Mouse (Mus musculus): ENCODE measurements around the gene Olfr1200. TPM values are rescaled to one million over a fixed set of nuclear protein-coding genes. Genes with fewer than 3 reads are reported as not detected.

Olfr1200 gene
- polyA plus RNA-seq (2014; fragmentation: Illumina TruSeq; extraction: RNeasy Lipid Tissue Mini Kit (QIAGEN cat#74804); ENCODE audit: low read depth, low replicate concordance): not detected

GRCm38 (mm10) chr2:88770388-88770787 lies at the start of gene Olfr1200:
Gene Olfr1200, minus strand, starts transcription at chr2:88770488.

DNA sequence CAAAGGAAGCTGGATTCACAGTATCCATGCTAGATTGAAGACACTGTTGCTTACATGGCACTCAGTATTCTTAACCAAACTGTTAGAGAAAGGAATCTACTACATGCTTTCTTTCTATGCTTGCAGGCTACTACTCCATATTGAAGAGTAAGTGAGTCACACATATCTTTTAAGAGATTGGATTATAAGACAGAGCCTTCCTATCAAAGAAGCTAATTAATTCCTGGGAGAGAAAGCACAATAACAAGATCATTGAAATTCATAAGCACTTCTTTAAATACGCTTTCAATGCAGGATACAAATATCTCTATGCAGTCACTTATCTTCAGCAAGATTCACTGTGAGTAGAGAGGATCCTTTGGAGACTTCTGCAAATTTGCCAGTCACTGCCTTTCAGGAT lies 43.9 kb upstream of the Olfr1200 start, which contains the start of gene Olfr1202:
TSS of gene Olfr1202 (plus strand) at position 301 of the 400 bp plus-strand sequence.

DNA sequence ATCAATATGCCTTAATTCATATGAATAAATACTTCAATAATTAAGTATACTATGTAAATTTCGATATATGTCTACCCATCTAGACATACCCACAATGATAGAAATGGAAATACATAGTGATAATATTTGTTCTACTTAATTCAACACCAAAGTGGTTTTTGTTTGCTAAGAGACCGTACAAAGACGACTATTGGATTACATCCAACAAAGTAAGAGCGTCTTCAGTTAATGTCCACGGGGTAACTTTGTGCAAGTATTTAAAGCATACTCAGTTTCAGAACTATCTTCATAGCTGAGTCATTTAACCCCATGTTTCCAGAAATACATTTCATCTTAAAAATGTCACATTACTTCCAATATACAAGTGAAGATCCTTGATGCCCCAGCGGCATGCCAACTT lies 22.4 kb upstream of the Olfr1200 start, which contains the start of gene Olfr1201:
TSS of gene Olfr1201 (plus strand) at position 301 of the 400 bp plus-strand sequence.

GRCm38 (mm10) chr2:88760369-88760768 lies 9.9 kb downstream of the Olfr1200 start, which contains the start of gene Olfr1199:
Gene Olfr1199, minus strand, starts transcription at chr2:88760469.

GRCm38 (mm10) chr2:88751270-88751669 lies 19.0 kb downstream of the Olfr1200 start, which contains the start of gene Olfr1198:
Gene Olfr1198, minus strand, starts transcription at chr2:88751370.

DNA sequence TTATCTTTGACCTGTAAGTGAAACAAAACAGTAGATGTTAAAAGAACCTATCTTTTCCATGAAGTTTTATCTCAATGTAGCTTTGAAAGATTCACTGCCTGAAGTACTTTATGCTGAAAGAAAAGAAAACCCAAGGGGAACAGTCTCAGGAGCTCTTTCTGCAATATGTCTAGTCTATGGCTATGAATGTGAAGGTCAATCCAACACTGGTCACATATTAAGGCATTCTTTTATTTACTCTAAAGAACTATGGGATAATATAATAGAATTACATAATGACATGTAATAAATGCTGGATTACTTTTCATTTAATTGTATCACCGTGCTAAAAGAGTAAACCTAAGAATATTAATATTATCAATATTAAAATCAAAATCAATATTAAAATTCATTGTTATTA lies 38.0 kb downstream of the Olfr1200 start, which contains the start of gene Olfr1197:
TSS of gene Olfr1197 (minus strand) at position 101 of the 400 bp plus-strand sequence.

Other genes with a start within 250 kb of the Olfr1200 start
- gene Olfr1188, start 213.6 kb downstream of the Olfr1200 start, polyA plus RNA-seq (2014; fragmentation: Illumina TruSeq; extraction: RNeasy Lipid Tissue Mini Kit (QIAGEN cat#74804); ENCODE audit: low read depth, low replicate concordance): not detected
- not detected for gene Olfr1189, start 184.0 kb downstream of the Olfr1200 start, polyA plus RNA-seq (2014; fragmentation: Illumina TruSeq; extraction: RNeasy Lipid Tissue Mini Kit (QIAGEN cat#74804); ENCODE audit: low read depth, low replicate concordance)
- not detected for gene Olfr1191-ps1, start 129.9 kb downstream of the Olfr1200 start, polyA plus RNA-seq (2014; fragmentation: Illumina TruSeq; extraction: RNeasy Lipid Tissue Mini Kit (QIAGEN cat#74804); ENCODE audit: low read depth, low replicate concordance)
- not detected for gene Olfr1192-ps1, start 122.0 kb downstream of the Olfr1200 start, polyA plus RNA-seq (2014; fragmentation: Illumina TruSeq; extraction: RNeasy Lipid Tissue Mini Kit (QIAGEN cat#74804); ENCODE audit: low read depth, low replicate concordance)
- not detected for gene Olfr1193, start 94.9 kb downstream of the Olfr1200 start, polyA plus RNA-seq (2014; fragmentation: Illumina TruSeq; extraction: RNeasy Lipid Tissue Mini Kit (QIAGEN cat#74804); ENCODE audit: low read depth, low replicate concordance)
- gene Olfr1195, start 81.3 kb downstream of the Olfr1200 start, polyA plus RNA-seq (2014; fragmentation: Illumina TruSeq; extraction: RNeasy Lipid Tissue Mini Kit (QIAGEN cat#74804); ENCODE audit: low read depth, low replicate concordance): not detected
- not detected for gene Olfr1196, start 65.9 kb downstream of the Olfr1200 start, polyA plus RNA-seq (2014; fragmentation: Illumina TruSeq; extraction: RNeasy Lipid Tissue Mini Kit (QIAGEN cat#74804); ENCODE audit: low read depth, low replicate concordance)
- gene Olfr1197, start 38.1 kb downstream of the Olfr1200 start, polyA plus RNA-seq (2014; fragmentation: Illumina TruSeq; extraction: RNeasy Lipid Tissue Mini Kit (QIAGEN cat#74804); ENCODE audit: low read depth, low replicate concordance): not detected
- not detected for gene Olfr1198, start 19.1 kb downstream of the Olfr1200 start, polyA plus RNA-seq (2014; fragmentation: Illumina TruSeq; extraction: RNeasy Lipid Tissue Mini Kit (QIAGEN cat#74804); ENCODE audit: low read depth, low replicate concordance)
- gene Olfr1199, start 10.0 kb downstream of the Olfr1200 start, polyA plus RNA-seq (2014; fragmentation: Illumina TruSeq; extraction: RNeasy Lipid Tissue Mini Kit (QIAGEN cat#74804); ENCODE audit: low read depth, low replicate concordance): not detected
- not detected for gene Olfr1201, start 22.5 kb upstream of the Olfr1200 start, polyA plus RNA-seq (2014; fragmentation: Illumina TruSeq; extraction: RNeasy Lipid Tissue Mini Kit (QIAGEN cat#74804); ENCODE audit: low read depth, low replicate concordance)
- not detected for gene Olfr1202, start 44.0 kb upstream of the Olfr1200 start, polyA plus RNA-seq (2014; fragmentation: Illumina TruSeq; extraction: RNeasy Lipid Tissue Mini Kit (QIAGEN cat#74804); ENCODE audit: low read depth, low replicate concordance)
- not detected for gene Olfr1205, start 59.2 kb upstream of the Olfr1200 start, polyA plus RNA-seq (2014; fragmentation: Illumina TruSeq; extraction: RNeasy Lipid Tissue Mini Kit (QIAGEN cat#74804); ENCODE audit: low read depth, low replicate concordance)
- not detected for gene Olfr1204, start 78.8 kb upstream of the Olfr1200 start, polyA plus RNA-seq (2014; fragmentation: Illumina TruSeq; extraction: RNeasy Lipid Tissue Mini Kit (QIAGEN cat#74804); ENCODE audit: low read depth, low replicate concordance)
- not detected for gene Olfr1206, start 92.7 kb upstream of the Olfr1200 start, polyA plus RNA-seq (2014; fragmentation: Illumina TruSeq; extraction: RNeasy Lipid Tissue Mini Kit (QIAGEN cat#74804); ENCODE audit: low read depth, low replicate concordance)
- not detected for gene Olfr1208, start 131.8 kb upstream of the Olfr1200 start, polyA plus RNA-seq (2014; fragmentation: Illumina TruSeq; extraction: RNeasy Lipid Tissue Mini Kit (QIAGEN cat#74804); ENCODE audit: low read depth, low replicate concordance)
- gene Olfr1209, start 144.7 kb upstream of the Olfr1200 start, polyA plus RNA-seq (2014; fragmentation: Illumina TruSeq; extraction: RNeasy Lipid Tissue Mini Kit (QIAGEN cat#74804); ENCODE audit: low read depth, low replicate concordance): not detected
- gene Olfr1211, start 167.6 kb upstream of the Olfr1200 start, polyA plus RNA-seq (2014; fragmentation: Illumina TruSeq; extraction: RNeasy Lipid Tissue Mini Kit (QIAGEN cat#74804); ENCODE audit: low read depth, low replicate concordance): not detected
- not detected for gene Olfr1212, start 183.5 kb upstream of the Olfr1200 start, polyA plus RNA-seq (2014; fragmentation: Illumina TruSeq; extraction: RNeasy Lipid Tissue Mini Kit (QIAGEN cat#74804); ENCODE audit: low read depth, low replicate concordance)
- not detected for gene Gm13762, start 209.8 kb upstream of the Olfr1200 start, polyA plus RNA-seq (2014; fragmentation: Illumina TruSeq; extraction: RNeasy Lipid Tissue Mini Kit (QIAGEN cat#74804); ENCODE audit: low read depth, low replicate concordance)
- gene Olfr1214, start 222.2 kb upstream of the Olfr1200 start, polyA plus RNA-seq (2014; fragmentation: Illumina TruSeq; extraction: RNeasy Lipid Tissue Mini Kit (QIAGEN cat#74804); ENCODE audit: low read depth, low replicate concordance): not detected
- not detected for gene Olfr1215, start 236.5 kb upstream of the Olfr1200 start, polyA plus RNA-seq (2014; fragmentation: Illumina TruSeq; extraction: RNeasy Lipid Tissue Mini Kit (QIAGEN cat#74804); ENCODE audit: low read depth, low replicate concordance)
- not detected for gene Olfr1216, start 247.9 kb upstream of the Olfr1200 start, polyA plus RNA-seq (2014; fragmentation: Illumina TruSeq; extraction: RNeasy Lipid Tissue Mini Kit (QIAGEN cat#74804); ENCODE audit: low read depth, low replicate concordance)

Measured in kidney, adult 10 weeks (tissue).